Mouse (Mus musculus): ENCODE results near the gene Gzmf. TPM values are rescaled to one million over a fixed set of nuclear protein-coding genes. Genes with fewer than 3 reads are reported as not detected.
"Not testable (repeated sequence)": the region's sequence is repeated elsewhere in the genome, so short reads cannot be mapped to it uniquely, and the experiment has no call there.

Gene Gzmf
- not detected in 2 replicates for polyA plus RNA-seq (2012; rRNA removed)

DNA sequence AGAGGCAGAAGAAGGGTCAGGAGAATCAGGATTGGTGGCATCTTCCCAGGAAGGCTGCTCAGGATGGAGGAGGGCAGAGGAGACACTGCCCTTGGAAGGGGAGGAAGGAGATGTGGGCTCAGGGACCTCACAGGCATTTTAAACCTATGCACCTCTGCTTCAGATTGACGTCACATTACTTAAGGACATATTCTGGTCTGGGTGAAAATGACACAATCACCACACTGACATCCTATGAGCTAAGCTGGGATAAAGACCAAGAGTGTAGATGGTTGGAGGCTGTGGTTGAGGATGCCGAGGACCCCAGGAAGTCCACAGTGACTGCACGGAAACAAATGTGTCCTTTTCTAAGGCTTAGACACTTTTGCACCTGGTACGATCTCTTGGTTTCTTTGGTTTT is at the start of gene Gzmf:
Gzmf (minus strand) TSS at position 101 of the 400 bp plus-strand sequence.
- 90% methylated on average over 4 of the region's 4 CpGs for WGBS
- DNase-seq (ENCODE audit: low read depth, low spot score), result no peak

DNA sequence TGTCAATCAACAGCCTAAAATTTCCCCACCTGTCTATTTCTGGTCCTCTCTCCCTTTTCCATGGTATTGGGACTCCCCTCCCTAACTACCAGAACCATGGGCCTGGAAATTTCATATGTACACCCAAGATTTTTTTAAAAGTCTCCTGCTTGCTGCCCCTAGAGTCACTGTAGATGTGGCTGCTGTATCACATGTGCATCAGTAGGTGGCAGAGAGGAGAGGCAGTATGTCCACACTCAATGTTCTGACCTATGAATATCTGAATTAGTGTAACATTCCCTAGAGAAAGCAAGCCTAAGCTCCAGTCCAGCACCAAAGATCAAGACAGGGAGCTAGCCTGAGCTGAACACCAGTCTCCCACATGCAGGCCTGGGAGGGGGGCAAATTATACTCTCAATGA is 29.2 kb upstream of the Gzmf start:
- no peak for DNase-seq (ENCODE audit: low read depth, low spot score)

DNA sequence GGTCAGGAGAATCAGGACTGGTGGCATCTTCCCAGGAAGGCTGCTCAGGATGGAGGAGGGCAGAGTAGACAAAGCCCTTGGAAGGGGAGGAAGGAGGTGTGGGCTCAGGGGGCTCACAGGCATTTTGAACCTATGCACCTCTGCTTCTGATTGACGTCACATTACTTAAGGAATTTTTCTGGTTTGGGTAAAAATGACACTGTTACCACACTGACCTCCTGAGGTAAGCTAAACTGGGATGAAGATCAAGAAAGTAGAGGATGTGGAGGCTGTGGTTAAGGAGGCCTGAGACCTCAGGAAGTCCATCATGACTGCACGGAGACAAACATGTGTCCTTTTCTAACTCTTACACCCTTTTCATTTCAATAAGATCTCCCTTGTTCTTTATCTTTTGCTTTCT is 23.3 kb upstream of the Gzmf start, which contains the start of gene Gzmc:
Gzmc (minus strand) TSS at position 101 of the 400 bp plus-strand sequence.
- 68% methylated on average over 2 of the region's 2 CpGs for WGBS
- DNase-seq (ENCODE audit: low read depth, low spot score), result no peak

DNA sequence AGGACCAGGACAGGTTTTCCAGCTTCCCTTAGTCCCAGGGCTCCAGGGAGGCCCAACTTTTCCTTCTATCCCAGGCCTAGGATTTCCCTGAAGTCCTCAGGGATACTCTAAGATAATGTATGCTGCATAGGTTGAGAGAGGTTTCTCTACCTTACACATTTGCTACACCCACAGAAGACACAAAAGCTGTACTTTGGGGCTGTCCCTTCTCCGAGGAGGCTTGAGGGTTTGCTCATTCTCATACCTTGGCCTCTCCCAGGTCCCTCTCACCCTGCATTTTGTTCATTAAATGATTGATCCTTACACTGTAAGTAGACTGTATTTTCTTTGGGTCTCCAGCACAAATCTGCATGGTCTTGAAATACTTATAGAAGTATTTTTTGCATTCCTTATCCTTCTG is 5.6 kb downstream of the Gzmf start:
- no peak for DNase-seq (ENCODE audit: low read depth, low spot score)

DNA sequence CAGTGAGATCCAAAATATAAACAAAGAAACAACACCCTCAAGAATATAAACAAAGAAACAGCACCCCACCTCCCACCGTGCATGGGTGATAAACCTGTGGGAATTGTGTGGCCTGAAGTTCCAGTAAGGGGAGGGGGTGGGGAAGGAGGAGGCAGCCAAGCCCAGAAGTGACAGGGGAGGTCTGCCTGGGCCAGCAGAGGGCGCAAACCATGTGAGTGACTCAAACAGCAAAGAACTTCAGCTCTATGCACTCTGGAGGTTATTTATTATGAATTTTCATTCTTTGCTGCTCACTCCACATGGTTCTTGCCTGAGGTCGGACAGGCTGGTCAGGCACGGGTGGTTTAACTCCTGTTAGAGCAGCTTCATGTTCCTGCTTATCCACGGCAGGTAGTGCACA is 6.2 kb downstream of the Gzmf start:
- 35% methylated on average over 5 of the region's 5 CpGs for WGBS
- not testable (repeated sequence) for DNase-seq (ENCODE audit: low read depth, low spot score)

More for the DNA sequence above, 5.6 kb downstream of the Gzmf start:
- WGBS, result 74% methylated on average over 1 of the region's 1 CpGs

- WGBS, result 9% methylated on average over 2 of the region's 2 CpGs
- DNase-seq (ENCODE audit: low read depth, low spot score), result peak; percentile 11
Measured at GRCm38 (mm10) chr14:56203975-56204374, 7.2 kb downstream of the Gzmf start.

DNA sequence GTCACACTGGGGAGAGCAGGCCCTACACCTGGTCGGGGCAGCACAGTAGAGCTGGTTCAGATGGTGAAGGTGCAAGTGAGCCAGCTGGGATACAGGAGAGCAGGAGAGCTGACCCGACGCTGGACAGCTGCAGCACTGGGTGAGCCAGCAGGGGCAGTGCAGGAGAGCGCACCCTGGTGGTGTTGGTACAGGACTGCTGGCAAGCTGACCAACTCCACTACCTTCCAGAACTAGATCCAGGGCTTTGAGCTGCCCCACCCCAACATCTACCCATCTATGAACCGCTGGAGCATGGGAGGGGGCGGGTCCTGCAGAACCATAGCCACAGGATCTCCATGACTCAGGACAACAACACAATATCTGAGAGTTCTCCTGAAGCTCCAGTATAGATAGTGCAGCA is 24.3 kb downstream of the Gzmf start:
- DNase-seq (ENCODE audit: low read depth, low spot score), result no peak
- 43% methylated on average over 6 of the region's 6 CpGs for WGBS

- DNase-seq (ENCODE audit: low read depth, low spot score), result no peak
- WGBS, result 74% methylated on average over 5 of the region's 5 CpGs
Measured at GRCm38 (mm10) chr14:56186521-56186920, 24.7 kb downstream of the Gzmf start.

DNA sequence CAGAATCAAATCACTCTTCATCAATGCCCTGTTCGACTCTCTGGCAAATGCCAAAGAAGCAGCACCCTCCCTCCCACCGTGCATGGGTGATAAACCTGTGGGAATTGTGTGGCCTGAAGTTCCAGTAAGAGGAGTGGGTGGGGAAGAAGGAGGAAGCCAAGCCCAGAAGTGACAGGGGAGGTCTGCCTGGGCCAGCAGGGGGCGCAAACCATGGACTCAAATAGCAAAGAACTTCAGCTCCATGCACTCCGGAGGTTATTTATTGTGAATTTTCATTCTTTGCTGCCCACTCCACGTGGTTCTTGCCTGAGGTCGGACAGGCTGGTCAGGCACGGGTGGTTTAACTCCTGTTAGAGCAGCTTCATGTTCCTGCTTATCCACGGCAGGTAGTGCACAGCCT is 33.6 kb downstream of the Gzmf start:
- 27% methylated on average over 8 of the region's 8 CpGs for WGBS
- DNase-seq (ENCODE audit: low read depth, low spot score), result not testable (repeated sequence)

DNA sequence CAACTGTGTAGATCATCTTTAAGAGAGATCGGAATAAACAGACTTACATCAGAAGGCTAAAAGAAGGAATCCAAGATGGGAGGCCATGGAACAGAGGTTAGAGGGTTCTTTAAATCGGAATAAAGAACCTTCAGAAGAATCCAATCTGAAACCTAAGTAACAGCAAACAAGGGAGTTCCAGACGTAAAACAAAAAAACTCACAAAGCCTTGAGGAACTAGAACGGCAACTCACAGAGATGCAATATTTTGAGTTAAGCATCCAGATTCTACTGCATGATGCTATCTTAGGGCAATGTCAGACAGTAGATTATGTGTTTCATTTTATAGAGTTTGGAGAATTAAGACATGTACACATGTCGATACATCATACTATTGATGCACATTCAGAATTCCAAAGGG is 36.7 kb downstream of the Gzmf start, which contains the start of gene Gzmn:
Gzmn (minus strand) TSS at position 101 of the 400 bp plus-strand sequence.
- WGBS, result 83% methylated on average over 5 of the region's 5 CpGs
- DNase-seq (ENCODE audit: low read depth, low spot score), result no peak

DNA sequence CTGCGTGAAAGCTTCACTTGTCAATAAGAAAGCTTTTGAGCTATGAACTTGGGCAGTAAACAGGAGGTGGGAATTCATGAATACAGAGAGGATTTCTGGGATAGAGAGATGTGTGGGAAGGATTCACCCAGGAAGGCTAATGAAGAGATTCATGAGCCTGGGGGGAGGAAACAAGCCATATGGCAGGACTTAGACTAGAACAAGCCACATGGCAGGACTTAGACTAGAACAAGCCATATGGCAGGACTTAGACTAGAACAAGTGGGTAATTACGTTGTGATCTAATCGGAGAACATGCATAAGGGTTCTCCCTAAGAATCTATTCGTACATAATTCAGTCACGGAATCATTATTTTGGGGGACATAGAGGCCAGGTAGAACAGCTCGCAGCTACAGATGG is 37.8 kb downstream of the Gzmf start:
- no peak for DNase-seq (ENCODE audit: low read depth, low spot score)
- WGBS, result 91% methylated on average over 6 of the region's 6 CpGs

DNA sequence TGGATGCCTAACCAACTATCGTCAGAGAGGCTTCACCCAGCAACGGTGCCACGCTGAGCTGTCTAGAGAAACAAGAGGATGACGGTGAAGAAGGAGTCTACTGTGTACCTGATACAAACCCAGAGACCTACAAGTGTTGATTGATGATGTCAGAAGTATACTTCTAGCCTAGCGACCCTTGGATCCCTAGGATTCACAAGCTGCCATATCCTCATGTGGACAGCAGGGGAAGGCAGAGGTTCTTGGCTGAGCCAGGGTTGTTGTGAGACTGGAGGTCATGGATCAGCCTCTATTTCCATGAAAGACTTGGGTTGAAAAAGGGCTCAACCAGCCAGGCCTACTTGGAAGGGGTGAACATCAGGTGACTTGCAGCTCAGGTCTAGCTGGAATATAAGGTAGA is 38.5 kb downstream of the Gzmf start:
- DNase-seq (ENCODE audit: low read depth, low spot score), result no peak
- 86% methylated on average over 5 of the region's 5 CpGs for WGBS

DNA sequence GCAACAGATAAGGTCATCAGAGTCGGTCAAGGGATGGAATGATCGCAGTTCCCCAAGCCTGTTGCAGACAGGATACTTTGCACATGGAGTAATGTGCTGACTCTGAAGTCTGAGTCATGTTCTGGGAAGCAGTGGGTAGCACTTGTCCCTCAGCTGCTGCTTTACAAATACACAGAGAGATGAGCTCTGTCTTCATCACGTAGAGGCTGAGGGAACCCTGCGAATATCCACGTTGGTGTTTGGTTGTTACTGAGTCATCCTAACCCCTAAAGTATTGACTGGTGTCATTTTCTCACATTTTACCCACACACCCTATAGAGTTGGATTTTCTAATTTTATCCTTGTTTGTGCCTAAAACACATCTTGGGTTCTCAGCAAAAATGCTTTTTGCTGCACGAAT is 43.2 kb downstream of the Gzmf start:
- 68% methylated on average over 6 of the region's 6 CpGs for WGBS

GRCm38 (mm10) chr14:56162109-56162508 is 49.1 kb downstream of the Gzmf start:
- 79% methylated on average over 2 of the region's 2 CpGs for WGBS
- DNase-seq (ENCODE audit: low read depth, low spot score), result no peak

More for the DNA sequence above, 43.2 kb downstream of the Gzmf start:
- no peak for DNase-seq (ENCODE audit: low read depth, low spot score)

DNA sequence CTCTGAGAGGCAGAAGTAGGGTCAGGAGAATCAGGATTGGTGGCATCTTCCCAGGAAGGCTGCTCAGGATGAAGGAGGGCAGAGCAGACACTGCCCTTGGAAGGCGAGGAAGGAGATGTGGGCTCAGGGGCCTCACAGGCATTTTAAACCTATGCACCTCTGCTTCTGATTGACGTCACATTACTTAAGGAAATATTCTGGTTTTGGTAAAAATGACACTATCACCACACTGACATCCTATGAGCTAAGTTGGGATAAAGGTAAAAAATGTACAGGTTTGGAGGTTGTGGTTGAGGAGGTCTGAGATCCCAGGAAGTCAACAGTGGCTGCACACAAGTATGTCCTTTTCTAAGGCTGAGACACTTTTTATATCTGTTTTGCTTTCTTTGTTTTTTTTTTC is 51.7 kb downstream of the Gzmf start, which contains the start of gene Gzmg:
Gzmg (minus strand) TSS at position 101 of the 400 bp plus-strand sequence.
- 80% methylated on average over 2 of the region's 2 CpGs for WGBS
- DNase-seq (ENCODE audit: low read depth, low spot score), result not testable (repeated sequence)

DNA sequence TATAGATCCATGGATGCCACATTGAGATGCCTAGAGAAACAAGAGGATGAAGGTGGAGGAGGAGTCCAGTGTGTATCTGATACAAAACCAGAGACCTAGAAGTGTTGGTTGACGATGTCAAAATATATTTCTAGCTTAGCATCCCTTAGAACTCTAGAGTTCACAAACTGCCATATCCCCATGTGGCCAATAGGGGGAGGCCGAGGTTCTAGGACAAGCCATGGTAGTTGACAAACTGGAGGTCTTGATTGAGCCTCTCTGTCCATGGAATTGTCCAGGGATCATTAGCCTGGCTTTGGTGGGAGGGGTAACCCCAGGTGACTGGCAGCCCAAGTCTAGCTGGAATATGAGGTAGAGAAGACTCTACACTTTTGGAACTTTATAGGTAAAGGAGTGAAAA is 55.9 kb downstream of the Gzmf start:
- WGBS, result 54% methylated on average over 2 of the region's 2 CpGs

More for the DNA sequence above, 55.9 kb downstream of the Gzmf start:
- DNase-seq (ENCODE audit: low read depth, low spot score), result no peak

Other genes with a start within 250 kb of the Gzmf start
- gene Mcpt1, start 193.4 kb downstream of the Gzmf start, polyA plus RNA-seq (2012; rRNA removed), result 6.1 and 74.1 TPM in 2 replicates
- 0.06 and 0.21 TPM in 2 replicates for gene Mcpt9, start 180.9 kb downstream of the Gzmf start, polyA plus RNA-seq (2012; rRNA removed)
- 1.2 and 14.5 TPM in 2 replicates for gene Mcpt2, start 169.4 kb downstream of the Gzmf start, polyA plus RNA-seq (2012; rRNA removed)
- gene Mcpt4, start 149.1 kb downstream of the Gzmf start, polyA plus RNA-seq (2012; rRNA removed), result 0.10 and 0.30 TPM in 2 replicates
- gene Mcpt8, start 126.1 kb downstream of the Gzmf start, polyA plus RNA-seq (2012; rRNA removed), result not detected in 2 replicates
- gene Ctsg, start 108.8 kb downstream of the Gzmf start, polyA plus RNA-seq (2012; rRNA removed), result not detected in 2 replicates
- gene Gzme, start 90.8 kb downstream of the Gzmf start, polyA plus RNA-seq (2012; rRNA removed), result not detected in 2 replicates
- not detected in 2 replicates for gene Gzmd, start 78.8 kb downstream of the Gzmf start, polyA plus RNA-seq (2012; rRNA removed)
- not detected in 2 replicates for gene Gzmg, start 51.8 kb downstream of the Gzmf start, polyA plus RNA-seq (2012; rRNA removed)
- not detected in 2 replicates for gene Gzmn, start 36.8 kb downstream of the Gzmf start, polyA plus RNA-seq (2012; rRNA removed)
- gene Gzmc, start 23.2 kb upstream of the Gzmf start, polyA plus RNA-seq (2012; rRNA removed), result 0.22 TPM in 1 of 2 replicates, not detected in the other
- gene Gzmb, start 50.8 kb upstream of the Gzmf start, polyA plus RNA-seq (2012; rRNA removed), result 21.5 and 33.5 TPM in 2 replicates
- gene Atp12a, start 153.7 kb upstream of the Gzmf start, polyA plus RNA-seq (2012; rRNA removed), result 0.01 TPM in 1 of 2 replicates, not detected in the other
- not detected in 2 replicates for gene Rnf17, start 191.2 kb upstream of the Gzmf start, polyA plus RNA-seq (2012; rRNA removed)